Mouse (Mus musculus) activated CD4-positive, CD25-positive, alpha-beta regulatory T cell, adult 9 weeks (primary cell): Measurements from ENCODE around the gene Tlx1. TPM values are rescaled to one million over a fixed set of nuclear protein-coding genes. Genes with fewer than 3 reads are reported as not detected.

Experiments
- polyA plus RNA-seq: library from polyadenylated mRNA; unstranded; fragments of 100-300 nt; shearing (Covaris generic); gene quantifications from one replicate; pipeline ENCODE4 v1.2.1, GENCODE M21; 2017

The Tlx1 gene
- polyA plus RNA-seq: not detected

GRCm38 (mm10) chr19:45150490-45151181, at the start of gene Tlx1:
Gene Tlx1, plus strand, starts transcription at chr19:45150680.

Other genes with a start within 250 kb of the Tlx1 start
- 53.2 TPM for gene Slf2, start 219.5 kb upstream of the Tlx1 start, polyA plus RNA-seq
- not detected for gene Sema4g, start 161.6 kb upstream of the Tlx1 start, polyA plus RNA-seq
- 17.4 TPM for gene Twnk, start 145.0 kb upstream of the Tlx1 start, polyA plus RNA-seq
- 74.3 TPM for gene Mrpl43, start 144.2 kb upstream of the Tlx1 start, polyA plus RNA-seq
- gene Lzts2, start 136.3 kb upstream of the Tlx1 start, polyA plus RNA-seq: 3.8 TPM
- not detected for gene Pdzd7, start 105.0 kb upstream of the Tlx1 start, polyA plus RNA-seq
- 76.5 TPM for gene Sfxn3, start 103.2 kb upstream of the Tlx1 start, polyA plus RNA-seq
- 0.33 TPM for gene Kazald1, start 75.4 kb upstream of the Tlx1 start, polyA plus RNA-seq
- gene Lbx1, start 85.1 kb downstream of the Tlx1 start, polyA plus RNA-seq: not detected
- 35.5 TPM for gene Btrc, start 213.1 kb downstream of the Tlx1 start, polyA plus RNA-seq